Mouse (Mus musculus) c-Kit-negative CD71-positive TER-119-positive erythroid progenitor cells, embryonic 14.5 days (primary cell): ENCODE measurements around the gene Slc22a27.
"Not testable (repeated sequence)": the region's sequence is repeated elsewhere in the genome, so short reads cannot be mapped to it uniquely, and the experiment has no call there.

ENCODE experiments used
- DNase-seq: peaks from one replicate; pipeline ENCODE4 v3.0.0-alpha.2; 2013; ENCODE audit warnings: low read depth, low spot score

The Slc22a27 gene

DNA sequence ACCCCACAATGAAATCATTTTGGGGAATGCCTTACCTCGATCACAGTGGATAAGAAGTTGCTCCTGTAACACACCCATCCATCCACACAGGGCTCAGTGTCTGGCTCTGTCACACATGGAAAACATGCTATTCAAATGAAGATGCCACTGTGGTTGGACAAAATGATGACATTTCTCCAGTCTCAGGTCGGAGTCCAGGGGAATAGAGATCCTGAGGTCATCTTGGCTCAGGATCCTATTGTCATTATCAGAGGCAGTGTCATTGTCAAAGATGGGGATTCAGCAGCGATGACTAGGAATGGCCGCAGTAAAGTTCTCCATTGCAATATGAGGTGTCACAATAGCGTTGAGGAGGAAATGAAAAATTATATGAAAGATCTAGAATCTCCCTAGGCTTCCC, at the start of gene Slc22a27:
Gene Slc22a27 (minus strand): TSS at position 101 of the 400 bp plus-strand sequence.
- DNase-seq, result not testable (repeated sequence)

DNA sequence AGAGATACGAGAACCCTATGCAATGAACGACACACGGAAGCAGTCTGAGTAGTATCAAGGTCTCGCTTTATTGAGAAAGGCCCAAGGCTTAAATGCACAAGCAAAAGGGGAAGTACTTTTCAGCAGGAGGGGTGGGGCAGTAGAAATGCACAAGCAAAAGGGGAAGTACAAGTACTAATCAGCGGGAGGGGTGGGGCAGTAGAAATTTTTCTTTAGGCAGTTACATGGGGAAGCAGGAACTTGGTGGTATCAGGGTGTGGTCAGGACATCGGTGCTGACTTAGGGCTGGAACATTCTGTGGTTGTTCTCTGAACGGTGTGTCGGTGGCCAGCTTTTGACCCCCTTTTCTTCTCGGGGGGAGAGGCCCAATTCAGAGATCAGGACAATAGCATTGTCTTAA, 45.8 kb upstream of the Slc22a27 start:
- DNase-seq, result not testable (repeated sequence)

DNA sequence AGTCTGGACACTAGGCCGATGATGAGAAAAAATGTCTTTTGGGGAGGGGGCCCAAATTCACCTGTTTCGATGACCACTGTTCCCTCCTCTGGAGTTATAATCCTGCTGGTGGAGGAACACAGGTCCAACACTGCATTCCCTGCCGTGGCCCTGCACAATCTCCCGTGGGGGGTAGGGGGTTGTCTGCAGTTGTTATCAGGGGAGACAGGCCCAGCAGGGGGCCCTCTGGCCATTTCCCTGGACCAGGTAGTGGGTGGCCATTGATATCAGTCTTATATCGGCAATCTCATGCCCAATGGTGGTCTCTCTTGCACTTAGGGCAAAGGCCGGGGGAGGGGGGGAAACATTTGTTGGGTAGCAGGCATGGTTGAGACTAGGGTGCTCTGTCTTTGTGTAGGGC, 43.3 kb upstream of the Slc22a27 start:
- not testable (repeated sequence) for DNase-seq

DNA sequence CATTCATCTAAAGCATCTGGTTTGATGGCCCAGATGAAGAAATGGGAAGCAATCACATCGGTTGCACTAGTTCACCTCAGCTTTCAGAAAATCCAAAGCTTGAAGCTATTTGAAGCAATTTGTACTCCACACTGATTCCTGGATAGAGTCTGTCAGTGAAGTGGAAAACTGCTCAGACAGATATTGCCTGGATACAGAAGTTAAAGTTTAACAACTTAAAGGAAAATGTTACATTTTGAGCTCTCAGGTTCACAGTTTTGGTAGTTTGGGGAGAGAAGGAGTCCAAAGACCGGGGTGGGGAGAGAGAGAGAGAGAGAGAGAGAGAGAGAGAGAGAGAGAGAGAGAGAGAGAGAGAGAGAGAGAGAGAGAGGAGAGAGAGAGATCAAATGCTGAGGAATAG, 2.9 kb upstream of the Slc22a27 start:
- no peak for DNase-seq

DNA sequence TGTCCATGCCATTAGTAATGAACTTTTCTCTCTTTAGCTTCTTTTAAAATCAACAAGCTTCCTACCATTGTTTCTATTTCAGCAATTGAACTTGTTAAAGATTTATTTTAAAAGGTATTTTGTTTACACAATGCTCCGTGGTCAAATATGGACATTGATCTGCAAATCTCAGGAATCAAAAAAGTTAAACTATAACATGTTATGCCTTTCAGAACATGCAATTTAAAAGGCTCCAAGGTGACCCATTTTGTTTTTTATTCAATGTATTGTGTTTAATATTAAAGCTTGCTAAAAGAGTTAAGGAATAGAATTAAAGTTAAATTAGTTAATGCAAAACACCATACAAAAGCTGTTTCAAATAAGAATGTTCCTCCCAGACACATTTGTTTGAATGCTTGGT, 723 bp upstream of the Slc22a27 start:
- DNase-seq, result not testable (repeated sequence)

DNA sequence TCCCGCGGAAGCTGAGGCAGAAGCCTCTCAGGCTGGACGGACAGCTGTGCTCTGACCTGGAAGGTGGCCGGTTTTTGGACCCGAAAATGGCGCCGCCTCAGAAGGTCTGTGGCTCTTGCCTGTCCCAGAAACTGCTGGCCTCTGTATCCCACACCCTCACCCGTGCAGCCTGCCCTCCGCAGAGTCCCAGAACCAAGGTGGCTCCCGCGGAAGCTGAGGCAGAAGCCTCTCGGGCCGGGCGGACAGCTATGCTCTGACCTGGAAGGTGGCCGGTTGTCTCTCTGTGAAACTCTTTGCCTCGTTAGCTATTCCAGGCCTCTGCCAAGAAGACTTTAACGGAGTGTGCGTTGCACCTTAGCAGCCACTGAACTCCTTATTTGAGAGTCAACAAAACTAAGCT, 26.4 kb downstream of the Slc22a27 start:
- DNase-seq, result not testable (repeated sequence)

DNA sequence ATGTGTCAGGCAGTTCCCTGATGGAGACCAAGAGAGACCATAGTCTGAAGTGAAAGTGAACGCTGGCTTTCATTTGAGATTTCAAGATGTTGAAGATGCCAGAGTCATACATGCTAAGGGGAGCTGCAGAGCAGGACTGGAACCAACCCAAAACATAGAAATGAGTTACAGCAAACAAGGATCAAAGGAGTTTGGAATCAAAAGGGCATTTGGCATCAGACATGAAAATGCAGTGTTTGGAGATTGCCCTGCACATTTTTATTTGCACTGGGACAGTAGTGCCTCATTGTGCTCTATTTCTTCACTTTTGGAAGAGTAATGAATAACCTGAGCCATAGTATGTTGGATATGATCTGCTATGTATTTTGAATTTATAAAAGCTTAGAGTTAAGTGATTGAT, 89.2 kb downstream of the Slc22a27 start:
- DNase-seq, result no peak

DNA sequence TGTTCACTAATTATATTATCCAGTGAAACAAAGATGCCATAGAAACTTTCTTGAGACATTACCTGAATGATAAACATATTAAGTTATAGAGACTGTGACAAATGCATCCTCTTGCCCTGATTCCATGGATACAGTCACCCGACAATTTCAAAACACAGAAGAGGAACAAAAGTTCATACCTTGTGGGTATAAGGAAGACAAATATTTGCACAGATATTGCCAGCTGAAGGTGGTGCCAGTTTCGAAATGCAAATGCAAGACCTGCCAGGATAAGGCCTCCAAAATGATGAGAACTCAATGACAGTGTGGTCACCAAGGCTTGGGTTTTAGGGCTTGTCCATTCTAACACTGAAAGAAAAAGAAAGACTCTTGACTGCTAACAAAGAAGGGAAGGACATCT, 136.0 kb downstream of the Slc22a27 start:
- DNase-seq, result no peak
